Mouse (Mus musculus): ENCODE results near the gene Znrd1. TPM values are rescaled to one million over a fixed set of nuclear protein-coding genes. Genes with fewer than 3 reads are reported as not detected.
"Not testable (repeated sequence)": the region's sequence is repeated elsewhere in the genome, so short reads cannot be mapped to it uniquely, and the experiment has no call there.

The Znrd1 gene
- total and polyA plus RNA-seq, 3 experiments = 6.8 to 154 (median 127) TPM

- peak; percentile 55; the same call in 1 of the 2 replicates for TF ChIP-seq CTCF (IDR thresholded peaks at IDR 0.05; ENCODE audit: low read depth, low read length)
- TF ChIP-seq GATA1 (IDR thresholded peaks at IDR 0.05; ENCODE audit: borderline replicate concordance, low read length) = no peak
- H3K27me3 ChIP-seq (ENCODE audit: insufficient read depth, low read length) = peaks cover 3% of the 10 kb centered on the region; the same call in 1 of the 2 replicates
- ATAC-seq (ENCODE audit: extremely low read depth, insufficient number of reproducible peaks, low FRiP score, poor library complexity, severe bottlenecking) = no peak
- peak; percentile 11 for DNase-seq (ENCODE audit: low spot score)
- H3K9me3 ChIP-seq (replicated peaks) = no peaks in the 10 kb centered on the region
- H3K36me3 ChIP-seq (replicated peaks) = no peaks in the 10 kb centered on the region
- no peak overlapping the region for H3K4me3 ChIP-seq (ENCODE audit: low read depth, low read length)
- H3K4me1 ChIP-seq (ENCODE audit: insufficient read depth, low read depth, low read length) = no peaks in the 10 kb centered on the region; the same call in 1 of the 2 replicates
Measured at GRCm38 (mm10) chr17:36997033-36997735, 38.8 kb upstream of the Znrd1 start.

- TF ChIP-seq TAL1 (conservative IDR thresholded peaks at IDR 0.05; ENCODE audit: low read depth, low read length) (no peak), POLR2AphosphoS5 (IDR thresholded peaks at IDR 0.05; ENCODE audit: insufficient replicate concordance, low read depth, low read length) (no peak), CTCF (IDR thresholded peaks at IDR 0.05; ENCODE audit: low read depth, low read length) (no peak), GATA2 (IDR thresholded peaks at IDR 0.05; ENCODE audit: borderline replicate concordance, low read depth, low read length) (no peak)
- Histone ChIP-seq H3K4me1 (ENCODE audit: insufficient read depth, low read depth, low read length) (no peaks in the 10 kb centered on the region; the same call in 1 of the 2 replicates), H3K4me3 (ENCODE audit: low read depth, low read length) (no peak overlapping the region), H3K36me3 (replicated peaks) (no peaks in the 10 kb centered on the region), H3K9me3 (replicated peaks) (no peaks in the 10 kb centered on the region), H3K27me3 (ENCODE audit: insufficient read depth, low read length) (no peaks in the 10 kb centered on the region)
- DNase-seq (ENCODE audit: low spot score) (no peak), ATAC-seq (ENCODE audit: extremely low read depth, insufficient number of reproducible peaks, low FRiP score, poor library complexity, severe bottlenecking) (no peak)
Measured at GRCm38 (mm10) chr17:36995448-36995847, 37.1 kb upstream of the Znrd1 start.

- H3K27me3 ChIP-seq (ENCODE audit: insufficient read depth, low read length) = no peaks in the 10 kb centered on the region
- DNase-seq (ENCODE audit: low spot score) = no peak
- H3K4me3 ChIP-seq (ENCODE audit: low read depth, low read length) = no peak overlapping the region
- no peak for ATAC-seq (ENCODE audit: extremely low read depth, insufficient number of reproducible peaks, low FRiP score, poor library complexity, severe bottlenecking)
- TF ChIP-seq GATA2 (IDR thresholded peaks at IDR 0.05; ENCODE audit: borderline replicate concordance, low read depth, low read length) = no peak
- TF ChIP-seq POLR2AphosphoS5 (IDR thresholded peaks at IDR 0.05; ENCODE audit: insufficient replicate concordance, low read depth, low read length) = no peak
- TF ChIP-seq CTCF (IDR thresholded peaks at IDR 0.05; ENCODE audit: low read depth, low read length) = no peak
- TF ChIP-seq TAL1 (conservative IDR thresholded peaks at IDR 0.05; ENCODE audit: low read depth, low read length) = no peak
- TF ChIP-seq GATA1 (IDR thresholded peaks at IDR 0.05; ENCODE audit: borderline replicate concordance, low read length) = no peak
- no peaks in the 10 kb centered on the region for H3K9me3 ChIP-seq (replicated peaks)
- H3K4me1 ChIP-seq (ENCODE audit: insufficient read depth, low read depth, low read length) = no peaks in the 10 kb centered on the region; the same call in 1 of the 2 replicates
- no peaks in the 10 kb centered on the region for H3K36me3 ChIP-seq (replicated peaks)
Measured at GRCm38 (mm10) chr17:36994528-36994927, 36.2 kb upstream of the Znrd1 start.

GRCm38 (mm10) chr17:36993770-36994325 lies 35.5 kb upstream of the Znrd1 start:
- ATAC-seq (ENCODE audit: extremely low read depth, insufficient number of reproducible peaks, low FRiP score, poor library complexity, severe bottlenecking) (no peak), DNase-seq (ENCODE audit: low spot score) (no peak)
- H3K36me3 ChIP-seq (replicated peaks) = no peaks in the 10 kb centered on the region
- no peaks in the 10 kb centered on the region; the same call in 1 of the 2 replicates for H3K4me1 ChIP-seq (ENCODE audit: insufficient read depth, low read depth, low read length)
- H3K27me3 ChIP-seq (ENCODE audit: insufficient read depth, low read length) = no peaks in the 10 kb centered on the region
- no peak overlapping the region for H3K4me3 ChIP-seq (ENCODE audit: low read depth, low read length)
- no peaks in the 10 kb centered on the region for H3K9me3 ChIP-seq (replicated peaks)
- TF ChIP-seq POLR2AphosphoS5 (IDR thresholded peaks at IDR 0.05; ENCODE audit: insufficient replicate concordance, low read depth, low read length) = no peak
- no peak for TF ChIP-seq GATA2 (IDR thresholded peaks at IDR 0.05; ENCODE audit: borderline replicate concordance, low read depth, low read length)
- no peak for TF ChIP-seq CTCF (IDR thresholded peaks at IDR 0.05; ENCODE audit: low read depth, low read length)
- TF ChIP-seq GATA1 (IDR thresholded peaks at IDR 0.05; ENCODE audit: borderline replicate concordance, low read length) = no peak
- TF ChIP-seq TAL1 (conservative IDR thresholded peaks at IDR 0.05; ENCODE audit: low read depth, low read length) = no peak

- no peak for DNase-seq (ENCODE audit: low spot score)
- Histone ChIP-seq H3K4me1 (ENCODE audit: insufficient read depth, low read depth, low read length) (no peaks in the 10 kb centered on the region; the same call in 1 of the 2 replicates), H3K9me3 (replicated peaks) (no peaks in the 10 kb centered on the region), H3K27me3 (ENCODE audit: insufficient read depth, low read length) (peaks cover 4% of the 10 kb centered on the region; the same call in 1 of the 2 replicates), H3K36me3 (replicated peaks) (no peaks in the 10 kb centered on the region), H3K4me3 (ENCODE audit: low read depth, low read length) (no peak overlapping the region)
- TF ChIP-seq CTCF (IDR thresholded peaks at IDR 0.05; ENCODE audit: low read depth, low read length) = no peak
- no peak for TF ChIP-seq POLR2AphosphoS5 (IDR thresholded peaks at IDR 0.05; ENCODE audit: insufficient replicate concordance, low read depth, low read length)
- TF ChIP-seq GATA2 (IDR thresholded peaks at IDR 0.05; ENCODE audit: borderline replicate concordance, low read depth, low read length) = no peak
- TF ChIP-seq TAL1 (conservative IDR thresholded peaks at IDR 0.05; ENCODE audit: low read depth, low read length) = no peak
- TF ChIP-seq GATA1 (IDR thresholded peaks at IDR 0.05; ENCODE audit: borderline replicate concordance, low read length) = no peak
- ATAC-seq (ENCODE audit: extremely low read depth, insufficient number of reproducible peaks, low FRiP score, poor library complexity, severe bottlenecking) = peak; percentile 77
Measured at GRCm38 (mm10) chr17:36992336-36993104, 34.2 kb upstream of the Znrd1 start.

GRCm38 (mm10) chr17:36990630-36991029 lies 32.3 kb upstream of the Znrd1 start:
- H3K4me3 ChIP-seq (ENCODE audit: low read depth, low read length); H3K27me3 ChIP-seq (ENCODE audit: insufficient read depth, low read length); H3K4me1 ChIP-seq (ENCODE audit: insufficient read depth, low read depth, low read length); H3K36me3 ChIP-seq (replicated peaks); ATAC-seq (ENCODE audit: extremely low read depth, insufficient number of reproducible peaks, low FRiP score, poor library complexity, severe bottlenecking); H3K9me3 ChIP-seq (replicated peaks); DNase-seq (ENCODE audit: low spot score): not testable (repeated sequence)
